Mouse (Mus musculus): ENCODE data around the gene Cabp2.

DNA sequence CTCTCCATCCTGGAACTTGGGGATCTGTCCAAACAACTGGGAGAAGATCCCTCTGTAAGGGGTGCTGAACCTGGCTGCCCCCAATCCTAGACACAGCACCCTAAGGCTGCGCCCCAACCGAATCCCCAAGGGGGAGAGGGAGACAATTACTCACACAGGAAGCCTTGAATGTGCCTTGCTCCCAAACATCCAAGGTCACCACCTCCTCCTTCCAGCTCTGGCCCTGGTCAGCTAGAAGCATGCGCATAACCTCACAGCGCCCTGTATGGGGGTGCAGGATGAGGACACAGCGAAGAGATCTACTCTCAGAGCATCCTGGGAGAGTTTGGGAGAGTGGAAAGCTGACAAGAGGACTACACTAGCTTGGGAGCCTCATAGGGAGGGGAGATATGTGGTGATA lies 22.8 kb upstream of the Cabp2 start:
- TF ChIP-seq CTCF (IDR thresholded peaks at IDR 0.05; ENCODE audit: extremely low read depth, insufficient read depth, low read length) (no peak), POLR2A (IDR thresholded peaks at IDR 0.05; ENCODE audit: extremely low read depth, insufficient read depth, low read length) (no peak)
